Comparison of ENCODE assay signal across 31 mouse cellular contexts in the genomic region with DNA sequence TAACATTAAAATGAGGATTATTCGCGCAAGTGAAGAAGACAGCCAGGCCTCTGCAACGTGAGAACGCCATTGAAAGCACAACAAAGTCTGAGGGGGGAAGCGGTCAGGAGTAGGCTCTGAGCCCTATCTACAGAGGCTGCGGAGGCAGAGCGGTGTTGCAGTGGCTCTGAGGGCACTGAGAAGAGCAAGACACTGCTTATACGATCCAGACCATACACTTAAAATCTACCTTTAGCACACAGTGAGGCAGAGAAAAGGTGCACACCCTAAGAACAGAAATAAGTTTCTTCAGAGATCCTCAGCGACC. TPM values are rescaled to one million over a fixed set of nuclear protein-coding genes. Genes with fewer than 3 reads are reported as not detected.
A peak's percentile ranks its signal among the peaks of the same experiment; 100 is the strongest.
DNase-seq lines count a peak whose midpoint lies in the region; ATAC-seq lines count a peak whose summit lies in the region.
"Had no signal": no experiment of that assay in that cellular context is flagged by ENCODE, and none has a peak within 500 bp of the region (broad histone marks: within the 10 kb centered on the region; RNA-seq: fewer than 3 reads in every experiment).

No protein-coding gene starts in this region.

- no peak overlapping the region for H3K27ac ChIP-seq in embryonic facial prominence, embryonic 13.5 days
- no peak overlapping the region for H3K27ac ChIP-seq in embryonic facial prominence, embryonic 10.5 days (replicated peaks)
- no peak overlapping the region for H3K27ac ChIP-seq in midbrain, embryonic 12.5 days (replicated peaks)
- no peak overlapping the region for H3K27ac ChIP-seq in midbrain, embryonic 16.5 days (ENCODE audit: low read length)
- no peak overlapping the region for H3K27ac ChIP-seq in forebrain, embryonic 14.5 days (ENCODE audit: low read depth, low read length)
- no peak overlapping the region for H3K27ac ChIP-seq in neural tube, embryonic 14.5 days (ENCODE audit: low read depth, low read length)
- H3K27ac ChIP-seq: heart, adult 2 months; heart, embryonic 13.5 days; kidney, embryonic 15.5 days; liver, embryonic 12.5 days; midbrain, embryonic 13.5 days; stomach, postnatal 0 days had no signal

- H3K4me2 ChIP-seq in embryonic facial prominence, embryonic 13.5 days = no peak overlapping the region
- no peak overlapping the region for H3K4me2 ChIP-seq in midbrain, embryonic 12.5 days (replicated peaks)
- H3K4me2 ChIP-seq in midbrain, embryonic 16.5 days (ENCODE audit: low read length) = no peak overlapping the region
- H3K4me2 ChIP-seq in forebrain, embryonic 14.5 days (ENCODE audit: low read length) = peak overlapping the region; percentile 16
- no peak overlapping the region for H3K4me2 ChIP-seq in neural tube, embryonic 14.5 days (ENCODE audit: low read depth, low read length)
- H3K4me2 ChIP-seq: heart, embryonic 13.5 days; kidney, embryonic 15.5 days; liver, embryonic 12.5 days; midbrain, embryonic 13.5 days had no signal

- 37% methylated on average over 9 of the region's 9 CpGs for WGBS in embryonic facial prominence, embryonic 13.5 days
- WGBS in embryonic facial prominence, embryonic 10.5 days = 36% methylated on average over 9 of the region's 9 CpGs
- WGBS in midbrain, embryonic 12.5 days = 35% methylated on average over 9 of the region's 9 CpGs
- whole genome bisulfite sequencing in midbrain, embryonic 16.5 days = 34% methylated on average over 9 of the region's 9 CpGs
- 3% methylated on average over 9 of the region's 9 CpGs for WGBS in forebrain, embryonic 14.5 days
- 45% methylated on average over 9 of the region's 9 CpGs for WGBS in neural tube, embryonic 14.5 days

- H3K36me3 ChIP-seq in embryonic facial prominence, embryonic 13.5 days = no peaks in the 10 kb centered on the region
- no peaks in the 10 kb centered on the region for H3K36me3 ChIP-seq in embryonic facial prominence, embryonic 10.5 days (replicated peaks)
- H3K36me3 ChIP-seq in midbrain, embryonic 12.5 days = no peaks in the 10 kb centered on the region
- no peaks in the 10 kb centered on the region for H3K36me3 ChIP-seq in midbrain, embryonic 16.5 days (ENCODE audit: control insufficient read depth, insufficient read depth, low read length)
- H3K36me3 ChIP-seq in forebrain, embryonic 14.5 days (ENCODE audit: control insufficient read depth, insufficient read depth, low read length) = no peaks in the 10 kb centered on the region
- H3K36me3 ChIP-seq in neural tube, embryonic 14.5 days (ENCODE audit: control insufficient read depth, insufficient read depth, low read length) = no peaks in the 10 kb centered on the region
- H3K36me3 ChIP-seq: heart, embryonic 13.5 days; kidney, embryonic 15.5 days; liver, embryonic 12.5 days; midbrain, embryonic 13.5 days had no signal

- no peak overlapping the region for H3K4me3 ChIP-seq in embryonic facial prominence, embryonic 13.5 days
- no peak overlapping the region for H3K4me3 ChIP-seq in embryonic facial prominence, embryonic 10.5 days
- H3K4me3 ChIP-seq in midbrain, embryonic 12.5 days = no peak overlapping the region
- H3K4me3 ChIP-seq in midbrain, embryonic 16.5 days (ENCODE audit: low read depth, low read length) = no peak overlapping the region
- no peak overlapping the region for H3K4me3 ChIP-seq in forebrain, embryonic 14.5 days (ENCODE audit: low read depth, low read length)
- no peak overlapping the region for H3K4me3 ChIP-seq in neural tube, embryonic 14.5 days (ENCODE audit: low read depth, low read length)
- H3K4me3 ChIP-seq: heart, adult 2 months; heart, embryonic 13.5 days; kidney, embryonic 15.5 days; liver, embryonic 12.5 days; megakaryocyte, embryonic 14.5 days; midbrain, embryonic 13.5 days had no signal

- no peak overlapping the region for H3K9ac ChIP-seq in embryonic facial prominence, embryonic 13.5 days
- H3K9ac ChIP-seq in midbrain, embryonic 12.5 days (replicated peaks) = no peak overlapping the region
- no peak overlapping the region for H3K9ac ChIP-seq in midbrain, embryonic 16.5 days (ENCODE audit: low read depth, low read length)
- no peak overlapping the region for H3K9ac ChIP-seq in forebrain, embryonic 14.5 days (ENCODE audit: low read length)
- H3K9ac ChIP-seq in neural tube, embryonic 14.5 days (replicated peaks; ENCODE audit: low read depth, low read length) = no peak overlapping the region
- H3K9ac ChIP-seq: heart, embryonic 13.5 days; kidney, embryonic 15.5 days; liver, embryonic 12.5 days; liver, postnatal 0 days; midbrain, embryonic 13.5 days had no signal

- H3K4me1 ChIP-seq in embryonic facial prominence, embryonic 13.5 days = no peaks in the 10 kb centered on the region
- peaks cover 12% of the 10 kb centered on the region for H3K4me1 ChIP-seq in embryonic facial prominence, embryonic 10.5 days
- H3K4me1 ChIP-seq in midbrain, embryonic 12.5 days = peaks cover 9% of the 10 kb centered on the region; the same call in 1 of the 2 replicates
- H3K4me1 ChIP-seq in midbrain, embryonic 16.5 days (ENCODE audit: control insufficient read depth, insufficient read depth, low read length) = no peaks in the 10 kb centered on the region
- peaks cover 15% of the 10 kb centered on the region for H3K4me1 ChIP-seq in forebrain, embryonic 14.5 days (ENCODE audit: control insufficient read depth, insufficient read depth, low read length)
- no peaks in the 10 kb centered on the region for H3K4me1 ChIP-seq in neural tube, embryonic 14.5 days (ENCODE audit: control insufficient read depth, insufficient read depth, low read length)
- H3K4me1 ChIP-seq: heart, embryonic 13.5 days; kidney, embryonic 15.5 days; liver, embryonic 12.5 days; megakaryocyte, embryonic 14.5 days; midbrain, embryonic 13.5 days had no signal

- no peak for DNase-seq in embryonic facial prominence, embryonic 10.5 days (ENCODE audit: low spot score)
- DNase-seq in forebrain, embryonic 14.5 days (ENCODE audit: low spot score) = no peak
- DNase-seq in MN1 (ENCODE audit: low spot score) = no peak
- DNase-seq in natural killer cell, adult 2 months (ENCODE audit: low spot score in 2 of 2) = no peak
- DNase-seq: adrenal gland, adult 8-10 months; heart, adult 2 months; heart, postnatal 10 days; kidney, adult 18-20 months; kidney, postnatal 36 days; liver, postnatal 0 days; lung, postnatal 4 days; right cerebral cortex, postnatal 25 days; thymus, adult 18-20 months; thymus, postnatal 25 days had no signal

- H3K9me3 ChIP-seq in embryonic facial prominence, embryonic 13.5 days = no peaks in the 10 kb centered on the region
- no peaks in the 10 kb centered on the region for H3K9me3 ChIP-seq in embryonic facial prominence, embryonic 10.5 days
- no peaks in the 10 kb centered on the region for H3K9me3 ChIP-seq in midbrain, embryonic 12.5 days
- 0 out of 2 replicates have a peak, but pooled peaks cover 2% of the 10 kb centered on the region for H3K9me3 ChIP-seq in midbrain, embryonic 16.5 days (replicated peaks; ENCODE audit: control insufficient read depth, low read length, poor library complexity, severe bottlenecking)
- no peaks in the 10 kb centered on the region for H3K9me3 ChIP-seq in forebrain, embryonic 14.5 days (replicated peaks; ENCODE audit: control insufficient read depth, low read length)
- H3K9me3 ChIP-seq in neural tube, embryonic 14.5 days (ENCODE audit: control insufficient read depth, low read length) = no peaks in the 10 kb centered on the region
- H3K9me3 ChIP-seq: heart, embryonic 13.5 days; kidney, embryonic 15.5 days; liver, embryonic 12.5 days had no signal

- ATAC-seq in embryonic facial prominence, embryonic 13.5 days (ENCODE audit: insufficient number of reproducible peaks, insufficient read depth, low FRiP score, low TSS enrichment, low read depth) = peak; percentile 71; the same call in 1 of the 2 replicates
- 0 out of 2 replicates have a peak, but pooled peaks have one; percentile 43 for ATAC-seq in midbrain, embryonic 12.5 days (ENCODE audit: low FRiP score, low read depth)
- ATAC-seq in midbrain, embryonic 16.5 days = no peak
- ATAC-seq in forebrain, embryonic 14.5 days = peak; percentile 55
- 0 out of 2 replicates have a peak, but pooled peaks have one; percentile 42 for ATAC-seq in neural tube, embryonic 14.5 days (ENCODE audit: low read depth)
- ATAC-seq: liver, embryonic 12.5 days; liver, postnatal 0 days had no signal

- H3K27me3 ChIP-seq in embryonic facial prominence, embryonic 13.5 days = peaks cover 21% of the 10 kb centered on the region
- peaks cover 58% of the 10 kb centered on the region for H3K27me3 ChIP-seq in embryonic facial prominence, embryonic 10.5 days (replicated peaks; ENCODE audit: low read depth, poor library complexity, severe bottlenecking)
- H3K27me3 ChIP-seq in midbrain, embryonic 12.5 days = peaks cover 72% of the 10 kb centered on the region
- H3K27me3 ChIP-seq in midbrain, embryonic 16.5 days (ENCODE audit: control insufficient read depth, insufficient read depth, low read depth, low read length) = peaks cover 39% of the 10 kb centered on the region
- H3K27me3 ChIP-seq in forebrain, embryonic 14.5 days (replicated peaks; ENCODE audit: control insufficient read depth, insufficient read depth, low read length) = peaks cover 27% of the 10 kb centered on the region
- H3K27me3 ChIP-seq in neural tube, embryonic 14.5 days (ENCODE audit: control insufficient read depth, insufficient read depth, low read length) = peaks cover 5% of the 10 kb centered on the region; the same call in 1 of the 2 replicates
- H3K27me3 ChIP-seq: CH12.LX; liver, embryonic 12.5 days; megakaryocyte, embryonic 14.5 days had no signal

RNA-seq across cellular contexts. Expression of a gene that starts 33.3 kb away (rescaled TPM):
- 9.3 and 19.0 TPM in 2 replicates for polyA plus RNA-seq in embryonic facial prominence, embryonic 13.5 days (2015; fragmentation: Nextera tagmentation; extraction: Ambion mirVana)
- polyA plus RNA-seq in embryonic facial prominence, embryonic 10.5 days (2016; fragmentation: Nextera tagmentation; extraction: Ambion mirVana) = 6.1 and 7.2 TPM in 2 replicates
- 0.73 and 4.5 TPM in 2 replicates for polyA plus RNA-seq in midbrain, embryonic 12.5 days (2016; fragmentation: Nextera tagmentation; extraction: Ambion mirVana)
- 4.7 and 8.9 TPM in 2 replicates for polyA plus RNA-seq in midbrain, embryonic 16.5 days (2015; fragmentation: Nextera tagmentation; extraction: Ambion mirVana)
- 11.2 and 12.0 TPM in 2 replicates for polyA plus RNA-seq in forebrain, embryonic 14.5 days (2014; fragmentation: Nextera tagmentation; extraction: Ambion mirVana)
- polyA plus RNA-seq in neural tube, embryonic 14.5 days (2014; fragmentation: Nextera tagmentation; extraction: Ambion mirVana) = not detected in 2 replicates
- polyA plus RNA-seq: C2C12; cerebellum, adult 2 months; heart, adult 2 months; heart, embryonic 13.5 days; hindbrain, embryonic 11.5 days; intestine, embryonic 14.5 days; kidney, embryonic 15.5 days; liver, embryonic 12.5 days; liver, postnatal 0 days; lung, embryonic 16.5 days; spleen, adult 2 months; stomach, postnatal 0 days had no signal
